ENCODE assay signal across 27 mouse cellular contexts in genomic region chr5:65448941-65449340, GRCm38 (mm10). TPM values are rescaled to one million over a fixed set of nuclear protein-coding genes. Genes with fewer than 3 reads are reported as not detected.
A peak's percentile ranks its signal among the peaks of the same experiment; 100 is the strongest.
DNase-seq lines count a peak whose midpoint lies in the region; ATAC-seq and TF ChIP-seq lines count a peak whose summit lies in the region.
"Had no signal": no experiment of that assay in that cellular context is flagged by ENCODE, and none has a peak within 500 bp of the region (broad histone marks: within the 10 kb centered on the region; RNA-seq: fewer than 3 reads in every experiment).

No protein-coding gene starts in this region.

- no peaks in the 10 kb centered on the region for H3K9me3 ChIP-seq in liver, embryonic 11.5 days (ENCODE audit: control insufficient read depth, low read length)
- H3K9me3 ChIP-seq: G1E had no signal

- H3K27ac ChIP-seq in cerebellum, adult 2 months (ENCODE audit: insufficient read depth, low read length): peak overlapping the region; percentile 62; the same call in 1 of the 2 replicates
- H3K27ac ChIP-seq in gastrocnemius, adult 2 months: peak overlapping the region; percentile 70; the same call in 1 of the 2 replicates
- peak overlapping the region; percentile 72 for H3K27ac ChIP-seq in liver, adult 2 months (replicated peaks; ENCODE audit: insufficient read depth, low read depth, low read length)
- no peak overlapping the region for H3K27ac ChIP-seq in liver, embryonic 11.5 days (ENCODE audit: low read depth, low read length)

- DNase-seq in cerebellum, adult 2 months: no peak
- no peak for DNase-seq in cerebellum, adult 11 months
- no peak for DNase-seq in gastrocnemius, adult 2 months
- no peak for DNase-seq in gastrocnemius, postnatal 14 days
- DNase-seq in liver, adult 2 months (ENCODE audit: extremely low read depth, low read depth, low spot score): peak; percentile 93
- no peak for DNase-seq in liver, embryonic 11.5 days (ENCODE audit: low spot score)
- DNase-seq in ZHBTc4 (ENCODE audit: low read depth, low spot score): peak; percentile 38
- DNase-seq in kidney, adult 8-10 months: no peak
- DNase-seq: adrenal gland, adult 2 months; adrenal gland, adult 8-10 months; adrenal gland, postnatal 10 days; adrenal gland, postnatal 14 days; adrenal gland, postnatal 25 days; adrenal gland, postnatal 36 days; B cell, adult 2 months; cerebellum, adult 11-12 months; cerebellum, adult 8-10 months had no signal

- H3K4me2 ChIP-seq in liver, embryonic 11.5 days: no peak overlapping the region

- H3K79me2 ChIP-seq in liver, adult 2 months (ENCODE audit: control insufficient read depth, insufficient read depth, low read length): no peaks in the 10 kb centered on the region

- intact Hi-C loops in gastrocnemius, adult 2 months (cut with DNase I): no loop called here
- intact Hi-C loops in gastrocnemius, postnatal 14 days (cut with DNase I; ENCODE audit: low total_unique reads): no loop called here

- no peak for TF ChIP-seq CTCF in cerebellum, adult 2 months (IDR thresholded peaks at IDR 0.05; ENCODE audit: borderline replicate concordance, insufficient read depth, low read depth, low read length)
- TF ChIP-seq CTCF in gastrocnemius, adult 2 months (IDR thresholded peaks at IDR 0.05): no peak
- TF ChIP-seq CTCF in liver, adult 2 months (IDR thresholded peaks at IDR 0.05; ENCODE audit: low read depth, low read length): no peak

- H3K4me1 ChIP-seq in cerebellum, adult 2 months (ENCODE audit: control insufficient read depth, insufficient read depth, low read length): peaks cover 5% of the 10 kb centered on the region; the same call in 1 of the 2 replicates
- no peaks in the 10 kb centered on the region; the same call in 1 of the 2 replicates for H3K4me1 ChIP-seq in liver, adult 2 months (ENCODE audit: control insufficient read depth, insufficient read depth, low read length)
- 0 out of 2 replicates have a peak, but pooled peaks cover 3% of the 10 kb centered on the region for H3K4me1 ChIP-seq in liver, embryonic 11.5 days (replicated peaks; ENCODE audit: control insufficient read depth, insufficient read depth, low read length)

- H3K36me3 ChIP-seq in liver, adult 2 months (ENCODE audit: control insufficient read depth, insufficient read depth, low read length): peaks cover 27% of the 10 kb centered on the region
- no peaks in the 10 kb centered on the region for H3K36me3 ChIP-seq in liver, embryonic 11.5 days (ENCODE audit: control insufficient read depth, insufficient read depth, low read length)

- 88% methylated on average over 4 of the region's 4 CpGs for WGBS in cerebellum, adult 2 months
- WGBS in liver, adult 2 months: 26% methylated on average over 4 of the region's 4 CpGs
- WGBS in liver, embryonic 11.5 days: 73% methylated on average over 4 of the region's 4 CpGs

- H3K27me3 ChIP-seq in cerebellum, adult 2 months (ENCODE audit: control insufficient read depth, insufficient read depth, low read length): no peaks in the 10 kb centered on the region
- H3K27me3 ChIP-seq in liver, adult 2 months (ENCODE audit: control insufficient read depth, insufficient read depth, low read length): no peaks in the 10 kb centered on the region
- H3K27me3 ChIP-seq in liver, embryonic 11.5 days (replicated peaks; ENCODE audit: control insufficient read depth, insufficient read depth, low read length): no peaks in the 10 kb centered on the region
- H3K27me3 ChIP-seq: CH12.LX, Patski had no signal

- no peak for ATAC-seq in liver, embryonic 11.5 days (replicated peaks; ENCODE audit: low FRiP score)
- ATAC-seq: activated CD4-positive, CD25-positive, alpha-beta regulatory T cell, adult 4 months; CD4-positive, CD25-positive, alpha-beta regulatory T cell, adult 4 months; Patski had no signal

- no peak for TF ChIP-seq POLR2A in cerebellum, adult 2 months (IDR thresholded peaks at IDR 0.05; ENCODE audit: borderline replicate concordance, insufficient read depth, low read length)
- TF ChIP-seq POLR2A in liver, adult 2 months (IDR thresholded peaks at IDR 0.05; ENCODE audit: extremely low read depth, insufficient read depth, low read length): no peak

- H3K4me3 ChIP-seq in cerebellum, adult 2 months (replicated peaks; ENCODE audit: insufficient read depth, low read depth, low read length): no peak overlapping the region
- no peak overlapping the region for H3K4me3 ChIP-seq in gastrocnemius, adult 2 months
- H3K4me3 ChIP-seq in liver, adult 2 months (ENCODE audit: insufficient read depth, low read depth, low read length): no peak overlapping the region
- no peak overlapping the region for H3K4me3 ChIP-seq in liver, embryonic 11.5 days (ENCODE audit: low read depth, low read length)

- H3K9ac ChIP-seq in liver, adult 2 months (ENCODE audit: low read depth, low read length): no peak overlapping the region
- H3K9ac ChIP-seq in liver, embryonic 11.5 days (ENCODE audit: low read depth, low read length): no peak overlapping the region

RNA-seq across cellular contexts. Expression of gene Ugdh, which starts 13.2 kb away (rescaled TPM):
- 26.1 and 27.3 TPM in 2 replicates for polyA plus RNA-seq in cerebellum, adult 2 months (2012; rRNA removed)
- 10 to 100 TPM in 1 of 2 experiments, 1 to 10 TPM in 1; 5.8 to 12.0 TPM for total RNA-seq in gastrocnemius, adult 2 months (2021)
- 10 to 100 TPM; 12.0 to 14.4 TPM for total RNA-seq in gastrocnemius, postnatal 14 days (2021)
- 118 and 169 TPM in 2 replicates for total RNA-seq in liver, adult 2 months (2014; rRNA removed)
- polyA plus RNA-seq in liver, adult 2 months (2012; rRNA removed): 43.3 and 43.7 TPM in 2 replicates
- 48.2 and 49.3 TPM in 2 replicates for polyA plus RNA-seq in liver, embryonic 11.5 days (2014; fragmentation: Nextera tagmentation; extraction: Ambion mirVana)

RNA-seq across cellular contexts. Expression of gene Gm43552, which starts 43.7 kb away (rescaled TPM):
- polyA plus RNA-seq in cerebellum, adult 2 months (2012; rRNA removed): 0.86 TPM in 1 of 2 replicates, not detected in the other
- not detected for total RNA-seq in gastrocnemius, adult 2 months (2021)
- total RNA-seq in gastrocnemius, postnatal 14 days (2021): 1 to 10 TPM in 1 of 2 experiments, not detected in 1; 3.1 TPM
- total RNA-seq in liver, adult 2 months (2014; rRNA removed): not detected in 2 replicates
- 14.5 and 16.3 TPM in 2 replicates for polyA plus RNA-seq in liver, adult 2 months (2012; rRNA removed)
- polyA plus RNA-seq in liver, embryonic 11.5 days (2014; fragmentation: Nextera tagmentation; extraction: Ambion mirVana): not detected in 2 replicates
- total RNA-seq: adrenal gland, postnatal 10 days; adrenal gland, postnatal 14 days; adrenal gland, postnatal 4 days; CH12.LX; ES-E14; G1E; MEL had no signal
- polyA plus RNA-seq: activated CD4-positive, CD25-positive, alpha-beta regulatory T cell, adult 4 months; brain, embryonic 14.5 days; C2C12; CD4-positive, CD25-positive, alpha-beta regulatory T cell, adult 4 months; Patski had no signal

RNA-seq across cellular contexts. Expression of gene Lias, which starts 57.6 kb away (rescaled TPM):
- 46.3 and 47.0 TPM in 2 replicates for polyA plus RNA-seq in cerebellum, adult 2 months (2012; rRNA removed)
- total RNA-seq in gastrocnemius, adult 2 months (2021): 10 to 100 TPM; 38.8 to 41.3 TPM
- total RNA-seq in gastrocnemius, postnatal 14 days (2021): 10 to 100 TPM; 43.3 to 50.3 TPM
- 25.0 and 30.8 TPM in 2 replicates for total RNA-seq in liver, adult 2 months (2014; rRNA removed)
- polyA plus RNA-seq in liver, adult 2 months (2012; rRNA removed): 11.1 and 13.3 TPM in 2 replicates
- polyA plus RNA-seq in liver, embryonic 11.5 days (2014; fragmentation: Nextera tagmentation; extraction: Ambion mirVana): 80.2 and 80.8 TPM in 2 replicates

RNA-seq across cellular contexts. Expression of gene Rpl9, which starts 57.7 kb away (rescaled TPM):
- polyA plus RNA-seq in cerebellum, adult 2 months (2012; rRNA removed): 431 and 479 TPM in 2 replicates
- 100 to 1,000 TPM; 502 to 606 TPM for total RNA-seq in gastrocnemius, adult 2 months (2021)
- total RNA-seq in gastrocnemius, postnatal 14 days (2021): 100 to 1,000 TPM; 571 to 666 TPM
- 423 and 451 TPM in 2 replicates for total RNA-seq in liver, adult 2 months (2014; rRNA removed)
- polyA plus RNA-seq in liver, adult 2 months (2012; rRNA removed): 91.1 and 95.8 TPM in 2 replicates
- polyA plus RNA-seq in liver, embryonic 11.5 days (2014; fragmentation: Nextera tagmentation; extraction: Ambion mirVana): 1,151 and 1,248 TPM in 2 replicates

Comparison
In these comparisons a context has a peak if more than half of its experiments do, and no peak if none do; other contexts are left out.
1. DNase-seq: peak in liver, adult 2 months (single experiment) and ZHBTc4 (single experiment); none in cerebellum, adult 2 months (0 of 2), cerebellum, adult 11 months (single experiment), gastrocnemius, adult 2 months (single experiment), gastrocnemius, postnatal 14 days (single experiment), liver, embryonic 11.5 days (single experiment) and kidney, adult 8-10 months (0 of 2).